Mouse (Mus musculus) MEL (cell line): Measurements from ENCODE around the gene Msi2. TPM values are rescaled to one million over a fixed set of nuclear protein-coding genes. Genes with fewer than 3 reads are reported as not detected.

Source experiments
- DNase-seq: peaks from one replicate; pipeline ENCODE4 v3.0.0; 2011; ENCODE audit warnings: low read depth, low spot score
- H3K27ac ChIP-seq: 2 replicates; pipeline ENCODE4 v1.5.1; 2012; ENCODE audit warnings: low read depth, mild to moderate bottlenecking, control low read depth, low read length, moderate library complexity; ENCODE audit not compliant: control insufficient read depth
- H3K27me3 ChIP-seq, 2 experiments: fragments of 150-350 bp in 1 of 2; sonication (generic) in 1 of 2; 2 replicates each; pipeline ENCODE4 v1.6.1; 2012; ENCODE audit warnings: low read length in 2 of 2, mild to moderate bottlenecking in 2 of 2, improper control_type of control experiment in 1 of 2, moderate library complexity in 1 of 2; ENCODE audit not compliant: insufficient read depth in 2 of 2, control insufficient read depth in 1 of 2
- H3K36me3 ChIP-seq, 2 experiments: 2 replicates each; pipeline ENCODE4 v1.6.1; 2012 to 2014; ENCODE audit warnings: low read length in 2 of 2, improper control_type of control experiment in 1 of 2, inconsistent platforms in 1 of 2, mild to moderate bottlenecking in 1 of 2; ENCODE audit not compliant: insufficient read depth in 2 of 2, control insufficient read depth in 1 of 2
- H3K4me1 ChIP-seq, 2 experiments: fragments of 150-350 bp in 1 of 2; sonication (generic) in 1 of 2; 2 replicates each; pipeline ENCODE4 v1.6.1; 2012; ENCODE audit warnings: low read length in 2 of 2, improper control_type of control experiment in 1 of 2, mild to moderate bottlenecking in 1 of 2; ENCODE audit not compliant: insufficient read depth in 2 of 2, control insufficient read depth in 1 of 2
- H3K4me3 ChIP-seq, 2 experiments: fragments of 150-350 bp in 1 of 2; sonication (generic) in 1 of 2; 2 replicates each; pipeline ENCODE4 v1.5.1; 2012; ENCODE audit warnings: low read depth in 2 of 2, low read length in 2 of 2, mild to moderate bottlenecking in 2 of 2, moderate library complexity in 2 of 2, control low read depth in 1 of 2, improper control_type of control experiment in 1 of 2; ENCODE audit not compliant: control insufficient read depth in 1 of 2, insufficient read depth in 1 of 2
- H3K79me2 ChIP-seq: 2 replicates; pipeline ENCODE4 v1.6.1; 2012; ENCODE audit warnings: mild to moderate bottlenecking, low read length, moderate library complexity; ENCODE audit not compliant: control insufficient read depth, poor library complexity, insufficient read depth
- H3K9ac ChIP-seq: 2 replicates; pipeline ENCODE4 v1.6.1; 2012; ENCODE audit warnings: low read depth, mild to moderate bottlenecking, control low read depth, low read length, moderate library complexity; ENCODE audit not compliant: control insufficient read depth, poor library complexity, severe bottlenecking
- H3K9me3 ChIP-seq: fragments of 150-350 bp; sonication (generic); replicated peaks from 2 replicates; pipeline ENCODE4 v1.6.1; 2012; ENCODE audit warnings: mild to moderate bottlenecking, low read length, improper control_type of control experiment, moderate library complexity; ENCODE audit not compliant: insufficient read depth
- BHLHE40 ChIP-seq: IDR thresholded peaks from 2 replicates; pipeline ENCODE4 v1.6.1; 2012; ENCODE audit warnings: low read depth, mild to moderate bottlenecking, inconsistent platforms, low read length, improper control_type of control experiment, borderline replicate concordance
- CHD2 ChIP-seq: IDR thresholded peaks from 2 replicates; pipeline ENCODE4 v1.6.1; 2011; ENCODE audit warnings: low read length, improper control_type of control experiment
- CTCF ChIP-seq, 3 experiments: IDR thresholded peaks in 2 of 3; conservative IDR thresholded peaks in 1 of 3; 2 replicates each; pipeline ENCODE4 v1.5.1; 2011 to 2012; ENCODE audit warnings: low read length in 3 of 3, low read depth in 2 of 3, mild to moderate bottlenecking in 2 of 3, improper control_type of control experiment in 1 of 3, inconsistent platforms in 1 of 3, mixed read lengths in 1 of 3, moderate library complexity in 1 of 3; ENCODE audit not compliant: control insufficient read depth in 1 of 3, insufficient read depth in 1 of 3, poor library complexity in 1 of 3, severe bottlenecking in 1 of 3
- ELF1 ChIP-seq: IDR thresholded peaks from 2 replicates; pipeline ENCODE4 v1.6.1; 2014; ENCODE audit warnings: low read depth, mild to moderate bottlenecking, inconsistent platforms, low read length, improper control_type of control experiment, moderate library complexity
- GABPA ChIP-seq: IDR thresholded peaks from 2 replicates; pipeline ENCODE4 v1.6.1; 2012; ENCODE audit warnings: low read depth, mild to moderate bottlenecking, inconsistent platforms, low read length, improper control_type of control experiment, moderate library complexity
- HCFC1 ChIP-seq: IDR thresholded peaks from 2 replicates; pipeline ENCODE4 v1.6.1; 2012; ENCODE audit warnings: low read depth, mild to moderate bottlenecking, inconsistent platforms, low read length, improper control_type of control experiment, moderate library complexity
- KAT2A ChIP-seq: conservative IDR thresholded peaks from 2 replicates; pipeline ENCODE4 v1.6.1; 2012; ENCODE audit warnings: low read depth, low read length, improper control_type of control experiment, inconsistent platforms
- MAFK ChIP-seq: IDR thresholded peaks from 2 replicates; pipeline ENCODE4 v1.6.1; 2011; ENCODE audit warnings: low read depth, mild to moderate bottlenecking, low read length, improper control_type of control experiment, borderline replicate concordance
- MAX ChIP-seq: IDR thresholded peaks from 2 replicates; pipeline ENCODE4 v1.6.1; 2011; ENCODE audit warnings: low read length, improper control_type of control experiment
- NELFE ChIP-seq: IDR thresholded peaks from 2 replicates; pipeline ENCODE4 v1.6.1; 2011; ENCODE audit warnings: low read depth, low read length, improper control_type of control experiment
- NRF1 ChIP-seq: IDR thresholded peaks from 2 replicates; pipeline ENCODE4 v1.6.1; 2014; ENCODE audit warnings: low read depth, mild to moderate bottlenecking, inconsistent platforms, low read length, improper control_type of control experiment, moderate library complexity; ENCODE audit not compliant: poor library complexity, insufficient read depth, severe bottlenecking
- POLR2A ChIP-seq, 2 experiments: IDR thresholded peaks; 2 replicates each; pipeline ENCODE4 v1.6.1; 2011 to 2012; ENCODE audit warnings: low read length in 2 of 2, mild to moderate bottlenecking in 2 of 2, control low read depth in 1 of 2, improper control_type of control experiment in 1 of 2, low read depth in 1 of 2, moderate library complexity in 1 of 2; ENCODE audit not compliant: control insufficient read depth in 1 of 2, insufficient read depth in 1 of 2, poor library complexity in 1 of 2
- POLR2AphosphoS5 ChIP-seq: IDR thresholded peaks from 2 replicates; pipeline ENCODE4 v1.6.1; 2012; ENCODE audit warnings: low read depth, borderline replicate concordance, mild to moderate bottlenecking, inconsistent platforms, low read length, moderate library complexity, mixed read lengths
- RAD21 ChIP-seq: IDR thresholded peaks from 2 replicates; pipeline ENCODE4 v1.6.1; 2011; ENCODE audit warnings: mild to moderate bottlenecking, low read depth, low read length, improper control_type of control experiment
- SIN3A ChIP-seq: IDR thresholded peaks from 2 replicates; pipeline ENCODE4 v1.6.1; 2012; ENCODE audit warnings: low read length, improper control_type of control experiment, inconsistent platforms
- USF1 ChIP-seq: IDR thresholded peaks from 2 replicates; pipeline ENCODE4 v1.6.1; 2014; ENCODE audit warnings: low read depth, mild to moderate bottlenecking, inconsistent platforms, low read length, improper control_type of control experiment, moderate library complexity
- USF2 ChIP-seq, 2 experiments: IDR thresholded peaks; 2 replicates each; pipeline ENCODE4 v1.6.1; 2011 to 2012; ENCODE audit warnings: improper control_type of control experiment in 2 of 2, low read length in 2 of 2, borderline replicate concordance in 1 of 2, inconsistent platforms in 1 of 2, low read depth in 1 of 2, mild to moderate bottlenecking in 1 of 2; ENCODE audit not compliant: insufficient read depth in 1 of 2
- ZKSCAN1 ChIP-seq: IDR thresholded peaks from 2 replicates; pipeline ENCODE4 v1.6.1; 2012; ENCODE audit warnings: low read depth, mild to moderate bottlenecking, inconsistent platforms, low read length, improper control_type of control experiment, moderate library complexity
- ZMIZ1 ChIP-seq: IDR thresholded peaks from 2 replicates; pipeline ENCODE4 v1.6.1; 2012; ENCODE audit warnings: low read depth, mild to moderate bottlenecking, inconsistent platforms, low read length, improper control_type of control experiment, moderate library complexity
- polyA plus RNA-seq, 2 experiments: library from polyadenylated mRNA; stranded (reverse) in 1 of 2; unstranded in 1 of 2; fragments of >175 nt in 1 of 2; fragments of >200 nt in 1 of 2; gene quantifications; 2 replicates each; pipeline versions ENCODE4 v1.2.1 to v1.2.4; 2012; ENCODE audit warnings: low replicate concordance in 2 of 2, low read depth in 1 of 2; ENCODE audit not compliant: insufficient read length in 2 of 2, insufficient read depth in 1 of 2, missing spikeins in 1 of 2
- total RNA-seq: library from RNA; depleted of rRNA; stranded (reverse); fragments of 300-350 nt; gene quantifications from 2 replicates; pipeline ENCODE4 v1.2.3, GENCODE M21; 2012

Msi2 gene
- total and polyA plus RNA-seq, 3 experiments = 16.2 to 29.7 TPM; not detected in 1

DNA sequence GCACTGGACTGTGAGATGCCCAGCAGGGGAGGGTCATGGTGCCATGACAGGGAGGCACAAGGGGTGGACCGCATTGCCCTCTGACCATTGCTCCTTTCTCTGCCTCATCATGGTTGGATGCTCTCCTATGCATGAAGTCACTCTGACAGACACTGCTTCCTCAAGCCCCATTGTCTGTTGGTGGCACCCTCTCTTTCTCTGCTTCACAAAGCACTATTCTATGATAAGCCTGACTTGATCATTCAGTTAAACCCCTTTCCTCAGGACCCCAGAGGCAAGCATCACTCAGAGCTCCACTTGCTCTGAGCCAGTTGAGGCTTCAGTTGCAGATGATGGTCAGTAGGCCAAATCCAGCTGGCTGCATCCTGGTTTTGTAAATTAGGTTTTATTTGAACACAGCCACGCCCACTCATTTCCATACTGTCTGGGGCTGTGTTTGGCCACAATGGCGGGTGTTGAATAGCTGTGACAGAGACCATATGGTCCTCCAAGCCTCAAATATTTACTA is 311.9 kb downstream of the Msi2 start:
- H3K27ac ChIP-seq = no peak overlapping the region
- H3K36me3 ChIP-seq = peaks cover 0 to 4% of the 10 kb centered on the region in 2 experiments; a peak in 1 of 4 replicates
- TF ChIP-seq POLR2A (IDR thresholded peaks at IDR 0.05; ENCODE audit: control insufficient read depth in 1 of 2, insufficient read depth in 1 of 2, low read depth in 1 of 2, low read length in 2 of 2, poor library complexity in 1 of 2) = no peak
- TF ChIP-seq HCFC1 = no peak
- TF ChIP-seq POLR2AphosphoS5 = no peak
- no peak for TF ChIP-seq NELFE
- TF ChIP-seq USF1 = no peak
- TF ChIP-seq CTCF (IDR thresholded peaks at IDR 0.05 in 2 of 3, conservative IDR thresholded peaks at IDR 0.05 in 1 of 3; ENCODE audit: control insufficient read depth in 1 of 3, insufficient read depth in 1 of 3, low read depth in 2 of 3, low read length in 3 of 3, poor library complexity in 1 of 3, severe bottlenecking in 1 of 3) = no peak
- no peak for TF ChIP-seq CHD2
- no peak for TF ChIP-seq BHLHE40
- no peak for TF ChIP-seq USF2 (IDR thresholded peaks at IDR 0.05; ENCODE audit: borderline replicate concordance in 1 of 2, insufficient read depth in 1 of 2, low read depth in 1 of 2, low read length in 2 of 2)
- no peaks in the 10 kb centered on the region for H3K9me3 ChIP-seq
- no peaks in the 10 kb centered on the region for H3K79me2 ChIP-seq
- no peak for DNase-seq
- no peak overlapping the region for H3K9ac ChIP-seq
- H3K4me3 ChIP-seq = no peak overlapping the region
- H3K27me3 ChIP-seq = no peaks in the 10 kb centered on the region
- no peaks in the 10 kb centered on the region for H3K4me1 ChIP-seq

DNA sequence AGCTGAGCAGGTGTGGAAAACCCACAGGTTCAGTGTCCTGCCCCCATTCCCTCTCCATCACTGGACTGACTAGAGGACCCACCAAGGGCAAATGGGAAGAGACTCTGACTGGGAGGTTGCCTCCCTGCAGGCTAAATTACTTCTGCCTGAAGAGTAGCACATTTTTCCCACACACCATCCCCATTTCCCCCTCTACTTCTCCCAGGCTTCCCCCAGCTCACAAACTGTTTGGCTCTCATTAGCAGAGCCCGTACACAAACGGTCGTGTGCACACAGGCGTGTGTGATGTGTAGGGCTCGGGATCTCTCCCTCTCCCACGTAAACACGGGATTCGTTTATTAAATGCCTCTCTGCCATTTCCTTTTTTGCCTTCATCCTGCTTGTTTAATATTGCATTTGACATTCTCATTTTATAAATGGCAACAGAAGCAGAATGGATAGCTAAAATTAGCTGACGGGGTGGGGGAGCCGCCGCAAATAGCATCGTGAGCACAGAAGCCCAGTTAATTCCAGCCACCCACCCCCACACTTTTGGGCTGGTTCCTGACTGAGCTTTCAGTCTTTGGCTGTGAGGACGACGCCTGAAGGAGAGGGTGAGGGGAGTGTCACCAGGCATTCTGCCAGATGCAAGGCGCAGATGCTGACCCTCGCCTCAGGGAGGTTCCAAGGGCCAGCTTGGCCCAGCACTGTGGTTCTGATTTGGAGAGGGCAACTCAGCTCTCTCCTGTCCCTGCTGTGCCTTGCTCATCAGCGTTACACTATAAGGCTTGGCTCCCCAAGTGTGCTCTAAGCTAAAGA is 313.3 kb downstream of the Msi2 start:
- Histone ChIP-seq H3K4me3 (no peak overlapping the region), H3K27ac (no peak overlapping the region), H3K36me3 (peaks cover 0 to 4% of the 10 kb centered on the region in 2 experiments; a peak in 1 of 4 replicates), H3K4me1 (no peaks in the 10 kb centered on the region), H3K27me3 (no peaks in the 10 kb centered on the region), H3K9ac (no peak overlapping the region), H3K9me3 (no peaks in the 10 kb centered on the region), H3K79me2 (no peaks in the 10 kb centered on the region)
- no peak for DNase-seq
- TF ChIP-seq RAD21 (no peak), HCFC1 (no peak), NRF1 (no peak), SIN3A (no peak), ZMIZ1 (no peak), MAX (no peak), USF2 (IDR thresholded peaks at IDR 0.05; ENCODE audit: borderline replicate concordance in 1 of 2, insufficient read depth in 1 of 2, low read depth in 1 of 2, low read length in 2 of 2) (no peak), KAT2A (no peak), GABPA (no peak), ELF1 (no peak), MAFK (no peak), ZKSCAN1 (no peak), POLR2AphosphoS5 (no peak)
